Mouse (Mus musculus): ENCODE data around the gene Taf15. TPM values are rescaled to one million over a fixed set of nuclear protein-coding genes. Genes with fewer than 3 reads are reported as not detected.
"Not testable (repeated sequence)": the region's sequence is repeated elsewhere in the genome, so short reads cannot be mapped to it uniquely, and the experiment has no call there.

The Taf15 gene
- total RNA-seq, 2 experiments from 2014 or later = 88.1 to 90.1 TPM

- intact Hi-C loops (cut with DNase I) = no loop called here
- peak; percentile 61 for DNase-seq
These were observed 61.9 kb downstream of the Taf15 start for GRCm38 (mm10) chr11:83534609-83535423.

DNA sequence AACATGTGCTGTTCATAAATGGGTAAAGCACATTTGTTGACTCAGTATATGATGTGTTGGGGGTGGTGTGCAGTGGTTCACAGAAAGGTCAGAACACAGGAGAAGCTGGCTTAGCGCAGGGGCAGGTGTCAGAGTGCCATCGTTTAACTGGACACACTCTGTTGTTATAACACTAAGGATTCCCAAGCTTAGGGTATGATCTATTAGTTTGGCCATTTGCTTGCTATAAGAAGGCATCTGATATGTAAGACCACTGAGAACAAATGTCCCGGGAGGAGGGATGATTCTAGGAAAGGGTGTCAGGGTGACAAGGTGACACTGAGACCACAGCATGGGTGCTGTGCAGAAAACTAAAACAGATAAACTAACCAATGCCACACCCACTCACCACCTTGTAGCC lies 63.9 kb downstream of the Taf15 start:
- intact Hi-C loops (cut with DNase I) = no loop called here
- no peak for DNase-seq

DNA sequence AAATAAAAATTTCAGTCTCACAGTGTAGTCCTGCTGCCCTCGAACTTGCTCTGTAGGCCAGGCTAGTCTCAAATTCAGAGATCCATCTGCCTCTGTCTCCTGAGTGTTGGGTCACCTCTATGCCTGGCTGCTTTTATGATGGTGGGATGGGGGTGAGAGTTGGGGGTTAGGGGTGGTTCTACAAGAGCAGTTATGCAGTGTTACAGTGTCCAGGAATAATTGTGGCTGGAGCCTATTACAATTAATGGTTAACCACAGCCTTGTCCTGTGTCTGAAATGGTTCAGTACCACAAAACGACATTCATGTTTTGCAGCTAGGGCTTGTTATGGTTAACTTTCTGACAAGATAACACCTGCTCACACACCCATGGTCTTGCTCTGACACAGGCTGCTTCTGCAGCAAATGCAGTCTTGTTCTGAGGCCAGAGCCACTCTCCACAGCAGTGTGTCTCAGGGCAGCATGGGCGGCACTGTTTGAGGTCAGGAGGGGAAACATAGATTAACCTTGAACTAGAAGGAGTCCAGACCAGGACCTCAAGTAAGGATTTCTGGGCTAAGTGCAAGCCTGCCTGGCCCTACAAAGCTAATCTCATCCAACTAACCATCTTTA lies 65.9 kb downstream of the Taf15 start:
- no peak for DNase-seq
- intact Hi-C loops (cut with DNase I) = no loop called here

GRCm38 (mm10) chr11:83540931-83541330 lies 68.0 kb downstream of the Taf15 start:
- DNase-seq = no peak
- intact Hi-C loops (cut with DNase I) = no loop called here

- no peak for DNase-seq
- intact Hi-C loops (cut with DNase I) = no loop called here
These were observed 68.5 kb downstream of the Taf15 start for GRCm38 (mm10) chr11:83541415-83541814.

DNA sequence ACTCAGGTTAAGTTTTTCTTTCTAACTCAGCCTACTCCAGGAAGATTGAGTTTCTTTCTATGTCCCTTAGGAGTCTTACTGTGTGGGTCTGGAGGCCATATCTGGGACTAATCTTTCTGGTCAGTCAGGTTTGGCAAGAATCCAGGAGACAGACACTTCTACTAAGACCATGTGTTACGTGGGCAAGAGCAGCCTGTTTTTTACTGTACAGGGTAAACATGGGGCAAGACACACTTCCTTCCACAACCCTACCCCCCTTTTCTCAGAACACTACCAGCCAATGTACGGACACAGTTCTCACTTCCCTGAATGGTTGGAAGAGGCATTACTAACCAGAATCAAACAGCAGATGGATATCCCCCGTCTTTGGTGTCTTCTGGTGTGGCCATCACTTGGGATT lies 71.3 kb downstream of the Taf15 start:
- intact Hi-C loops (cut with DNase I) = no loop called here
- no peak for DNase-seq

- no peak for DNase-seq
- intact Hi-C loops (cut with DNase I) = no loop called here
These were observed 77.3 kb downstream of the Taf15 start for GRCm38 (mm10) chr11:83550186-83550632.

DNA sequence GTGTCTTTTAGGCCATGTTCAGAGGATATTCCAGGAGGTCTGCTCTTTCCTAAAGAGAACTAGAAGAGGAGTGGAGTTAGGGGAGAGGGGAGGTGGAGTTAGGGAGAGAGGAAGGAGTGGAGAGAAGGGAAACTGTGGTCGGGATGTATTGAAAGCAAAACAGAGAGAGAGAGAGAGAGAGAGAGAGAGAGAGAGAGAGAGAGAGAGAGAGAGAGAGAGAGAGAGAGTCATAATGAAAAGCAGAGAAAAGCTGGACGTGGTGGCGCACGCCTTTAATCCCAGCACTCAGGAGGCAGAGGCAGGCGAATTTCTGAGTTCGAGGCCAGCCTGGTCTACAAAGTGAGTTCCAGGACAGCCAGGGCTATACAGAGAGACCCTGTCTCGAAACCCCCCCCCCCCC lies 78.2 kb downstream of the Taf15 start:
- DNase-seq; intact Hi-C loops (cut with DNase I): not testable (repeated sequence)

DNA sequence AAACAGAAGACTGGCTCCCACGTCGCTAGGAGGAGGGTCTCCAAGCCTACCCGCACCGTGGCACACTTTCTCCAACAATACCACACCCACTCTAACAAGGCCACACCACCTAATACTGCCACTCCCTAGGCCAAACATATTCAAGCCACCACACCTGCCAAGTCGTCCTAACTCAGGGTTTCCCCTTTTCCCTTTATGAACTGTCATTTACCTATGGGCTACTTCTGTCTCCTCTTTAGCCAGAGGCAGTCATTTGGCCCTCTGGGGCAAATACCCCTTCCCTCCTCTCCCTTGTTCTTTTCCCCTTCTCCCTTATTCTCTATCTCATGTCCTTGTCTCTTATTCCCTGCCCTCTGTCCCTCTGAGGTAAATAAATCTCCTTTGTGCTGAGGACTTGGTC lies 78.8 kb downstream of the Taf15 start:
- DNase-seq = no peak
- intact Hi-C loops (cut with DNase I) = no loop called here

Other genes starting within 250 kb of the Taf15 start
- not detected for gene Slfn14, start 186.4 kb upstream of the Taf15 start, total RNA-seq (2021)
- 100 to 1,000 TPM; 283 to 311 TPM for gene Ap2b1, start 174.1 kb upstream of the Taf15 start, total RNA-seq (2021)
- gene Pex12, start 170.5 kb upstream of the Taf15 start, total RNA-seq (2021) = 10 to 100 TPM; 12.1 to 17.5 TPM
- 100 to 1,000 TPM; 121 to 122 TPM for gene Rasl10b, start 63.9 kb upstream of the Taf15 start, total RNA-seq (2021)
- under 1 TPM; 0.48 to 0.74 TPM for gene Gas2l2, start 43.6 kb upstream of the Taf15 start, total RNA-seq (2021)
- under 1 TPM in 1 of 2 experiments, not detected in 1; 0.50 TPM for gene 1700020L24Rik, start 35.4 kb upstream of the Taf15 start, total RNA-seq (2021)
- 1 to 10 TPM; 4.3 to 5.1 TPM for gene Mmp28, start 10.0 kb upstream of the Taf15 start, total RNA-seq (2021)
- gene Heatr9, start 49.1 kb downstream of the Taf15 start, total RNA-seq (2021) = not detected
- gene Ccl5, start 57.4 kb downstream of the Taf15 start, total RNA-seq (2021) = not detected
- 1 to 10 TPM; 1.3 to 2.0 TPM for gene Ccl9, start 105.5 kb downstream of the Taf15 start, total RNA-seq (2021)
- 1 to 10 TPM; 1.4 to 1.6 TPM for gene Ccl6, start 120.0 kb downstream of the Taf15 start, total RNA-seq (2021)
- not detected for gene Rpl9-ps1, start 172.5 kb downstream of the Taf15 start, total RNA-seq (2021)
- gene Ccl3, start 176.3 kb downstream of the Taf15 start, total RNA-seq (2021) = under 1 TPM in 1 of 2 experiments, not detected in 1; 0.64 TPM
- gene Ccl4, start 189.5 kb downstream of the Taf15 start, total RNA-seq (2021) = not detected
- not detected for gene Wfdc17, start 230.9 kb downstream of the Taf15 start, total RNA-seq (2021)
- gene Wfdc18, start 235.9 kb downstream of the Taf15 start, total RNA-seq (2021) = not detected